Mouse (Mus musculus): ENCODE measurements around the gene 1110032A03Rik.

1110032A03Rik gene

GRCm38 (mm10) chr9:50768107-50769002 is 7.0 kb downstream of the 1110032A03Rik start, which contains the start of gene Fdxacb1:
Gene Fdxacb1, plus strand, starts transcription at chr9:50768236.
- peak; percentile 99 for DNase-seq

GRCm38 (mm10) chr9:50767531-50768106 is 7.7 kb downstream of the 1110032A03Rik start:
- DNase-seq: no peak

- no peak for DNase-seq
Measured at GRCm38 (mm10) chr9:50763331-50763730, 12.0 kb downstream of the 1110032A03Rik start.

- DNase-seq: no peak
Measured at GRCm38 (mm10) chr9:50761520-50762243, 13.6 kb downstream of the 1110032A03Rik start.

- no peak for DNase-seq
Measured at GRCm38 (mm10) chr9:50756711-50757110, 18.6 kb downstream of the 1110032A03Rik start.

- DNase-seq: no peak
Measured at GRCm38 (mm10) chr9:50753947-50754346, 21.4 kb downstream of the 1110032A03Rik start.

- DNase-seq: peak; percentile 93
Measured at GRCm38 (mm10) chr9:50752784-50753615, 22.3 kb downstream of the 1110032A03Rik start.

GRCm38 (mm10) chr9:50752054-50752602 is 23.2 kb downstream of the 1110032A03Rik start, which contains the start of gene Hspb2:
Gene Hspb2, minus strand, starts transcription at chr9:50752354.
- no peak for DNase-seq

- DNase-seq: no peak
Measured at GRCm38 (mm10) chr9:50751323-50751722, 24.0 kb downstream of the 1110032A03Rik start, which contains the start of gene Cryab. Gene Cryab, plus strand, starts transcription at chr9:50751325.

GRCm38 (mm10) chr9:50750706-50751105 is 24.6 kb downstream of the 1110032A03Rik start:
- DNase-seq: no peak

GRCm38 (mm10) chr9:50746214-50746677 is 29.1 kb downstream of the 1110032A03Rik start, which contains the start of gene 2310030G06Rik:
Gene 2310030G06Rik, minus strand, starts transcription at chr9:50746536.
- peak; percentile 84 for DNase-seq

GRCm38 (mm10) chr9:50745806-50746205 is 29.5 kb downstream of the 1110032A03Rik start:
- no peak for DNase-seq

- DNase-seq: no peak
Measured at GRCm38 (mm10) chr9:50742744-50743143, 32.6 kb downstream of the 1110032A03Rik start.

- no peak for DNase-seq
Measured at GRCm38 (mm10) chr9:50742261-50742660, 33.1 kb downstream of the 1110032A03Rik start.

GRCm38 (mm10) chr9:50740867-50741784 is 34.2 kb downstream of the 1110032A03Rik start:
- no peak for DNase-seq

- DNase-seq: peak; percentile 95
Measured at GRCm38 (mm10) chr9:50738914-50739870, 36.1 kb downstream of the 1110032A03Rik start, which contains the start of gene Dixdc1. Gene Dixdc1, minus strand, starts transcription at chr9:50739517.

- no peak for DNase-seq
Measured at GRCm38 (mm10) chr9:50734989-50735388, 40.3 kb downstream of the 1110032A03Rik start.

- no peak for DNase-seq
Measured at GRCm38 (mm10) chr9:50732560-50732959, 42.8 kb downstream of the 1110032A03Rik start.

GRCm38 (mm10) chr9:50729600-50729999 is 45.7 kb downstream of the 1110032A03Rik start:
- DNase-seq: peak; percentile 38
